Mouse (Mus musculus) neural tube, embryonic 15.5 days (tissue): ENCODE measurements around the gene Pkig. TPM values are rescaled to one million over a fixed set of nuclear protein-coding genes. Genes with fewer than 3 reads are reported as not detected.
"Not testable (repeated sequence)": the region's sequence is repeated elsewhere in the genome, so short reads cannot be mapped to it uniquely, and the experiment has no call there.

ENCODE experiments used
- ATAC-seq: fragments of 200-750 bp; cut with Nextera tagmentation; 2 replicates; pipeline ENCODE4 v1.8.0; 2017; ENCODE audit warnings: mild to moderate bottlenecking, moderate TSS enrichment, moderate library complexity; ENCODE audit not compliant: low FRiP score
- H3K27ac ChIP-seq: fragments of 300-500 bp; sonication (generic); replicated peaks from 2 replicates; pipeline ENCODE4 v1.5.1; 2015; ENCODE audit warnings: mild to moderate bottlenecking, inconsistent platforms
- H3K27me3 ChIP-seq: fragments of 300-500 bp; sonication (generic); replicated peaks from 2 replicates; pipeline ENCODE4 v1.6.1; 2015; ENCODE audit warnings: inconsistent platforms
- H3K36me3 ChIP-seq: fragments of 300-500 bp; sonication (generic); 2 replicates; pipeline ENCODE4 v1.6.1; 2015; ENCODE audit warnings: inconsistent platforms
- H3K4me1 ChIP-seq: fragments of 300-500 bp; sonication (generic); 2 replicates; pipeline ENCODE4 v1.6.1; 2015; ENCODE audit warnings: inconsistent platforms
- H3K4me2 ChIP-seq: fragments of 300-500 bp; sonication (generic); 2 replicates; pipeline ENCODE4 v1.6.1; 2015; ENCODE audit warnings: inconsistent platforms, mild to moderate bottlenecking, moderate library complexity
- H3K4me3 ChIP-seq: fragments of 300-500 bp; sonication (generic); replicated peaks from 2 replicates; pipeline ENCODE4 v1.5.1; 2015; ENCODE audit warnings: mild to moderate bottlenecking, inconsistent platforms
- H3K9ac ChIP-seq: fragments of 300-500 bp; sonication (generic); replicated peaks from 2 replicates; pipeline ENCODE4 v1.6.1; 2015; ENCODE audit warnings: mild to moderate bottlenecking, inconsistent platforms
- H3K9me3 ChIP-seq: fragments of 300-500 bp; sonication (generic); replicated peaks from 2 replicates; pipeline ENCODE4 v1.6.1; 2016; ENCODE audit warnings: inconsistent platforms
- WGBS: fragments of 180-500 bp; shearing (Covaris S2); methylation state at CpG from one replicate; pipeline ENCODE4 v1.1.7; 2015; ENCODE audit warnings: mixed read lengths; 5-methylcytosine and 5-hydroxymethylcytosine counted together
- polyA plus RNA-seq: library from polyadenylated mRNA; unstranded; fragments of >200 nt; fragmentation: Nextera tagmentation; extraction: Ambion mirVana; gene quantifications from 2 replicates; pipeline ENCODE4 v1.2.1, GENCODE M21; 2015

Gene Pkig
- polyA plus RNA-seq, 1 experiment from 2014 or later: 107 TPM

GRCm38 (mm10) chr2:163621401-163621800 is 36.8 kb upstream of the Pkig start:
- H3K9ac ChIP-seq, H3K4me3 ChIP-seq, H3K27ac ChIP-seq, ATAC-seq, H3K4me1 ChIP-seq, H3K9me3 ChIP-seq, H3K27me3 ChIP-seq, H3K4me2 ChIP-seq: not testable (repeated sequence)
- 93% methylated on average over 3 of the region's 3 CpGs for WGBS
- peaks cover 75% of the 10 kb centered on the region for H3K36me3 ChIP-seq

- Histone ChIP-seq H3K9ac (no peak overlapping the region), H3K27me3 (no peaks in the 10 kb centered on the region), H3K36me3 (peaks cover 71% of the 10 kb centered on the region), H3K4me1 (no peaks in the 10 kb centered on the region), H3K9me3 (no peaks in the 10 kb centered on the region), H3K4me2 (no peak overlapping the region), H3K4me3 (no peak overlapping the region), H3K27ac (no peak overlapping the region)
- WGBS: 95% methylated on average over 4 of the region's 4 CpGs
- no peak for ATAC-seq
Measured at GRCm38 (mm10) chr2:163631223-163631622, 27.0 kb upstream of the Pkig start.

DNA sequence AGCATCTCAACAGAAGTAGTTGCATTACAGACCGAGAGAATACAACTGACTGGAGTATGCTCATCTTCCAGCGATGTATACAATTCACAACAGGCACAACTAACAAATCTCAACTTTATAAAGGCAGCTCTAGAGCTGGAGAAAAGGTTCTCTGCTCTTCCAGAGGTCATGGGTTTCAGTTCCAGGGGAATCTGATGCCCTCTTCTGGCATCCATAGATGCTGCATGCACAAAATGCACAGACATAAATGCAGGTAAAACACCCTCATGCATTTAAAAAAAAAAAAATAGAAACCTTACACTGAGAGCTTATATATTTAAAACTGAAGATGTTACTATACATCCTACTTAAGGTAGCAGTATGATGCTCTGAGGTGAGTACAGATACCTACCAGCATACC is 26.5 kb upstream of the Pkig start:
- Histone ChIP-seq H3K9me3 (no peaks in the 10 kb centered on the region), H3K27me3 (no peaks in the 10 kb centered on the region), H3K36me3 (peaks cover 67% of the 10 kb centered on the region), H3K27ac (no peak overlapping the region), H3K4me2 (no peak overlapping the region), H3K4me3 (no peak overlapping the region), H3K4me1 (no peaks in the 10 kb centered on the region), H3K9ac (no peak overlapping the region)
- 97% methylated on average over 2 of the region's 2 CpGs for WGBS
- ATAC-seq: no peak

GRCm38 (mm10) chr2:163634211-163634610 is 24.0 kb upstream of the Pkig start:
- Histone ChIP-seq H3K4me2 (no peak overlapping the region), H3K27ac (no peak overlapping the region), H3K9me3 (no peaks in the 10 kb centered on the region), H3K27me3 (no peaks in the 10 kb centered on the region), H3K4me1 (peaks cover 11% of the 10 kb centered on the region), H3K36me3 (peaks cover 48% of the 10 kb centered on the region), H3K9ac (no peak overlapping the region), H3K4me3 (no peak overlapping the region)
- WGBS: 96% methylated on average over 2 of the region's 2 CpGs
- no peak for ATAC-seq

- no peak for ATAC-seq
- H3K36me3 ChIP-seq: peaks cover 31% of the 10 kb centered on the region
Measured at GRCm38 (mm10) chr2:163636057-163636456, 22.1 kb upstream of the Pkig start.

GRCm38 (mm10) chr2:163637655-163638266 is 20.4 kb upstream of the Pkig start:
- no peak overlapping the region for H3K9ac ChIP-seq
- no peaks in the 10 kb centered on the region for H3K27me3 ChIP-seq
- no peak overlapping the region for H3K4me2 ChIP-seq
- ATAC-seq: no peak
- H3K27ac ChIP-seq: no peak overlapping the region
- 54% methylated on average over 5 of the region's 5 CpGs for WGBS
- H3K4me1 ChIP-seq: peaks cover 31% of the 10 kb centered on the region
- H3K4me3 ChIP-seq: no peak overlapping the region
- H3K9me3 ChIP-seq: no peaks in the 10 kb centered on the region
- peaks cover 16% of the 10 kb centered on the region for H3K36me3 ChIP-seq

More at GRCm38 (mm10) chr2:163636057-163636456, 22.1 kb upstream of the Pkig start:
- no peak overlapping the region for H3K9ac ChIP-seq
- 100% methylated on average over 2 of the region's 2 CpGs for WGBS
- no peaks in the 10 kb centered on the region for H3K9me3 ChIP-seq
- H3K4me2 ChIP-seq: no peak overlapping the region
- H3K27ac ChIP-seq: no peak overlapping the region
- no peaks in the 10 kb centered on the region for H3K27me3 ChIP-seq
- H3K4me1 ChIP-seq: peaks cover 21% of the 10 kb centered on the region
- H3K4me3 ChIP-seq: no peak overlapping the region

- peaks cover 46% of the 10 kb centered on the region for H3K4me1 ChIP-seq
- WGBS: 91% methylated on average over 3 of the region's 3 CpGs
- ATAC-seq: no peak
Measured at GRCm38 (mm10) chr2:163640493-163640892, 17.7 kb upstream of the Pkig start.

DNA sequence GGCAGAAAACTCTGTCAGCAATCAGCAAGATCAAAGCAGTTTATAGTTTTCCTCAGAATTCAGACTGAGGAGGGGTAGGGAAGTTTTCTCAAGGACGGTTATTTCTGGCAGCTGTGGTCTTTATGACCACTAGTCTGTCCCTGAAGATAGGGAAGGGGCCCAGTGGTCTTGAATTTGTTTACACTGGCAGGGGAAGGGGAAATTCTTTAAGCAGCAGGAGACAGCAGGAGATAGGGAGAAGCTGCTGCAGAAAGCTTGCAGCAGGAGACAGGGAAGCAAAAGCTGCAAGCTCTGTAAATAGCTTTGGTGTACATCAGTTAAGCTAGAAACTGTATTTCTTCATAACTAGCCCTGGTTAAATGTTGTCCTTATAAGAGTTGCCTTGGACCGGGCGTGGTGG is 16.5 kb upstream of the Pkig start:
- Histone ChIP-seq H3K27me3 (no peaks in the 10 kb centered on the region), H3K36me3 (peaks cover 4% of the 10 kb centered on the region; the same call in 1 of the 2 replicates), H3K9ac (no peak overlapping the region), H3K9me3 (no peaks in the 10 kb centered on the region), H3K4me1 (peaks cover 46% of the 10 kb centered on the region), H3K4me2 (no peak overlapping the region), H3K27ac (no peak overlapping the region), H3K4me3 (no peak overlapping the region)
- ATAC-seq: no peak
- WGBS: 65% methylated on average over 3 of the region's 3 CpGs

More at GRCm38 (mm10) chr2:163640493-163640892, 17.7 kb upstream of the Pkig start:
- H3K27me3 ChIP-seq: no peaks in the 10 kb centered on the region
- no peaks in the 10 kb centered on the region for H3K9me3 ChIP-seq
- H3K36me3 ChIP-seq: peaks cover 8% of the 10 kb centered on the region
- H3K4me3 ChIP-seq: no peak overlapping the region
- no peak overlapping the region for H3K9ac ChIP-seq
- no peak overlapping the region for H3K27ac ChIP-seq
- H3K4me2 ChIP-seq: no peak overlapping the region

DNA sequence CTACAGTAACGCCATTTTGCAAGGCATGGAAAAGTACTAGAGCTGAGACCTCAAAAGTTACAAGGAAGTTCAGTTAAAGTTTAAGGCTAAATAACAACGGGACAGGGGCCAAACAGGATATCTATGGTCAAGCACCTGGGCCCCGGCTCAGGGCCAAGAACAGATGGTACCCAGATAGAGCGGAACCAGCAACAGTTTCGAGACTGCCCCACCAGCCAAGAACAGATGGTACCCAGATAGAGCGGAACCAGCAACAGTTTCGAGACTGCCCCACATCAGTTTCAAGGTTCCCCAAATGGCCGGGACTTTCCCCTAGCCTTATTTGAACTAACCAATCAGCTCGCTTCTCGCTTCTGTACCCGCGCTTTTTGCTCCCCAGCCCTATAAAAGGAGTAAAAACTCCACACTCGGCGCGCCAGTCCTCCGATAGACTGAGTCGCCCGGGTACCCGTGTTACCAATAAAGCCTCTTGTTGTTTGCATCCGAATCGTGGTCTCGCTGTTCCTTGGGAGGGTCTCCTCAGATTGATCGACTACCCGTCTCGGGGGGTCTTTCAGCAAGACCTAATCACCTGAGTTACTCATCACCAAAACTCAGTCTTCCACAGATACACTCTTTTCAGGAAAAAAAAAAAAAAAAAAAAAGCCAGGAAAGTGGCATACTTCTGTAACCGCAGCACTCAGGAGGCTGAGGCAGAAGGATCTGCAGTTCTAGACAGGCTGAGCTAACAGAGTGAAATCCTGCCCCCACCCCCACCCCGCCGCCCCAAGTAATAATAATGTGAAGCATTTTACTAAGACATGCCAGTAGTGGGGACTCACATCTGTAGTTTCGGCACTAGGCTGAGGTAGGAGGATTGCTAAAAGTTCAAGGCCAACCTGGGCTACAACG is 15.3 kb upstream of the Pkig start:
- peaks cover 41% of the 10 kb centered on the region for H3K4me1 ChIP-seq
- H3K4me3 ChIP-seq: peak overlapping the region; percentile 99
- H3K4me2 ChIP-seq: peak overlapping the region; percentile 62
- H3K36me3 ChIP-seq: no peaks in the 10 kb centered on the region
- H3K27me3 ChIP-seq: no peaks in the 10 kb centered on the region
- H3K9me3 ChIP-seq: no peaks in the 10 kb centered on the region
- no peak for ATAC-seq
- H3K27ac ChIP-seq: peak overlapping the region; percentile 99; the same call in 1 of the 2 replicates
- WGBS: 86% methylated on average over 30 of the region's 30 CpGs
- H3K9ac ChIP-seq: 0 out of 2 replicates have a peak overlapping the region, but pooled peaks have one; percentile 98

DNA sequence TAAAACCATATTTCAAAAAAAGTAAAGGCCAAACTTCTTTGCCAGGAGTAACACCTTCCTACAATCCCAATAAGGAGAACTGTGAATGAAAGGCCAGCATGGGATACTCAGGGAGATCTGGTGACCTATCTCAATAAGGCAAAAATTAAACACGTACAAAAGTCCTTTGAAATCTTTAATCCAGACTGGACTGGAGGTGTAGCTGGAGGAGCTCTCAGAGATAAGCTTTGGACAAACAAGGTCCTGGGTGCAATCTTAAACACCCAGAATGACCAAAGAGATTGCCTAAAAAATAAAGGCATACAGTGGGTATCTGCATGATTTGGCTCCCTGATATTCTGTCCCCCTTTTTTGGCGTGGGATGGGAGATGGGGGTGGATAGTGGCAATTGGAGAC is 14.6 kb upstream of the Pkig start:
- no peak for ATAC-seq
- H3K4me1 ChIP-seq: peaks cover 36% of the 10 kb centered on the region
- no peaks in the 10 kb centered on the region for H3K36me3 ChIP-seq
- H3K9me3 ChIP-seq: no peaks in the 10 kb centered on the region
- H3K4me3 ChIP-seq: peak overlapping the region; percentile 99
- peak overlapping the region; percentile 98; the same call in 1 of the 2 replicates for H3K9ac ChIP-seq
- H3K4me2 ChIP-seq: peak overlapping the region; percentile 62
- 78% methylated on average over 2 of the region's 2 CpGs for WGBS
- no peaks in the 10 kb centered on the region for H3K27me3 ChIP-seq
- H3K27ac ChIP-seq: peak overlapping the region; percentile 99; the same call in 1 of the 2 replicates

GRCm38 (mm10) chr2:163644047-163644446 is 14.1 kb upstream of the Pkig start:
- peak overlapping the region; percentile 98 for H3K9ac ChIP-seq
- peak overlapping the region; percentile 62 for H3K4me2 ChIP-seq
- no peaks in the 10 kb centered on the region for H3K27me3 ChIP-seq
- no peaks in the 10 kb centered on the region for H3K36me3 ChIP-seq
- H3K4me1 ChIP-seq: peaks cover 35% of the 10 kb centered on the region
- H3K27ac ChIP-seq: peak overlapping the region; percentile 99
- H3K9me3 ChIP-seq: no peaks in the 10 kb centered on the region
- no peak for ATAC-seq
- peak overlapping the region; percentile 99 for H3K4me3 ChIP-seq
- 5% methylated on average over 4 of the region's 4 CpGs for WGBS
